Mouse (Mus musculus) heart, adult 2 months (tissue): Measurements from ENCODE around the gene Togaram1.

Source experiments
- EP300 ChIP-seq: fragments of 200-500 bp; IDR thresholded peaks from 2 replicates; pipeline ENCODE4 v1.6.1; 2011; ENCODE audit warnings: low read depth, low read length, control low read depth; ENCODE audit not compliant: insufficient read depth
- POLR2A ChIP-seq: fragments of 200-500 bp; IDR thresholded peaks from 2 replicates; pipeline ENCODE4 v1.6.1; 2011; ENCODE audit warnings: mild to moderate bottlenecking, low read depth, low read length, control low read depth; ENCODE audit not compliant: insufficient read depth

DNA sequence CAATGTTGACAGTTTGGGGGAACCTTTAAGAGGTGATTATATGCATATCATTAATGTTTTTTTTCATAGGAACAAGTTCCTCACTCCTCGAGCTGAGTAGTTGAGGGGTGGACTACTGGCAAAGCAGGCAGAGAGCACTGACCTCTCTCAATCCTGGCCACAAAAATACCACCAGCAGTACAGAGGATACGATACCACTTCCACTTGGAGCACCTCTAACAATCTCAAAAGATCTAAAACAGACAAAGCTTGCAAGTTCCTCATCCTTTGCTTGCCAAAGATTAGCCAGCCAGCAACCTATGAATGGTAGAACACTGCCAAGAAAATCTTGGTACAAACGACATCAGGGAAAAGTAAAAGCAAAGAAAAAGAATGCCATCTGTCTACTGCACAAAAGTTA lies 100.6 kb downstream of the Togaram1 start:
- no peak for TF ChIP-seq EP300
- no peak for TF ChIP-seq POLR2A
